Mouse (Mus musculus) olfactory bulb, adult 2 months (tissue): Measurements from ENCODE around the gene Slc38a4.

ENCODE experiments used
- CTCF ChIP-seq: fragments of 200-500 bp; IDR thresholded peaks from 2 replicates; pipeline ENCODE4 v1.5.1; 2012; ENCODE audit warnings: low read depth, mild to moderate bottlenecking, low read length, moderate library complexity; ENCODE audit not compliant: insufficient read depth
- POLR2A ChIP-seq: fragments of 200-500 bp; IDR thresholded peaks from 2 replicates; pipeline ENCODE4 v1.6.1; 2012; ENCODE audit warnings: mild to moderate bottlenecking, low read depth, low read length, moderate library complexity; ENCODE audit not compliant: insufficient read depth

- TF ChIP-seq CTCF (no peak), POLR2A (no peak)
These were observed 48.3 kb upstream of the Slc38a4 start for GRCm38 (mm10) chr15:97104048-97104447.
